In genomic region chr19:8888511-8889385, GRCm38 (mm10) we compare ENCODE assay signal across 8 mouse cellular contexts. TPM values are rescaled to one million over a fixed set of nuclear protein-coding genes. Genes with fewer than 3 reads are reported as not detected.
DNase-seq lines count a peak whose midpoint lies in the region; ATAC-seq and TF ChIP-seq lines count a peak whose summit lies in the region.

1810009A15Rik (plus strand) TSS chr19:8888853.
Gm49416 (plus strand) TSS chr19:8888926.

- TF ChIP-seq POLR2A in testis, adult 2 months (IDR thresholded peaks at IDR 0.05; ENCODE audit: control insufficient read depth, low read depth, low read length): peak; percentile 94

- peak within 1 kb of the TSS; percentile 76 for H3K4me2 ChIP-seq in forebrain, embryonic 11.5 days (ENCODE audit: low read depth, low read length, severe bottlenecking)
- peak within 1 kb of the TSS; percentile 65 for H3K4me2 ChIP-seq in heart, postnatal 0 days (ENCODE audit: low read depth, low read length)
- peak within 1 kb of the TSS; percentile 84 for H3K4me2 ChIP-seq in liver, embryonic 16.5 days (ENCODE audit: low read depth, low read length)
- H3K4me2 ChIP-seq in neural tube, embryonic 13.5 days: peak within 1 kb of the TSS; percentile 80

- TF ChIP-seq CTCF in heart, postnatal 0 days (IDR thresholded peaks at IDR 0.05; ENCODE audit: low read depth): no peak
- no peak for TF ChIP-seq CTCF in testis, adult 2 months (IDR thresholded peaks at IDR 0.05; ENCODE audit: control insufficient read depth, insufficient read depth, insufficient replicate concordance, low read depth, low read length)

- WGBS in forebrain, embryonic 11.5 days: under 1% methylated on average over 58 of the region's 58 CpGs
- under 1% methylated on average over 58 of the region's 58 CpGs for WGBS in heart, postnatal 0 days
- 1% methylated on average over 58 of the region's 58 CpGs for WGBS in liver, embryonic 16.5 days (ENCODE audit: insufficient replicate concordance)
- WGBS in neural tube, embryonic 13.5 days: under 1% methylated on average over 58 of the region's 58 CpGs

- no peaks in the 10 kb centered on the region; the same call in 1 of the 2 replicates for H3K4me1 ChIP-seq in forebrain, embryonic 11.5 days (replicated peaks; ENCODE audit: control insufficient read depth, insufficient read depth, low read length)
- H3K4me1 ChIP-seq in heart, postnatal 0 days (ENCODE audit: control insufficient read depth, insufficient read depth): peaks cover 5% of the 10 kb centered on the region; the same call in 1 of the 2 replicates
- H3K4me1 ChIP-seq in liver, embryonic 16.5 days (ENCODE audit: control insufficient read depth, low read depth, low read length): peaks cover 15% of the 10 kb centered on the region
- H3K4me1 ChIP-seq in neural tube, embryonic 13.5 days (replicated peaks): peaks cover 31% of the 10 kb centered on the region
- peaks cover 9% of the 10 kb centered on the region for H3K4me1 ChIP-seq in testis, adult 2 months (ENCODE audit: control insufficient read depth, insufficient read depth, low read length)

- ATAC-seq in forebrain, embryonic 11.5 days (replicated peaks; ENCODE audit: low FRiP score): peak; percentile 96
- peak; percentile 95 for ATAC-seq in heart, postnatal 0 days (ENCODE audit: insufficient read depth, low read depth)
- ATAC-seq in liver, embryonic 16.5 days (ENCODE audit: low read depth): peak; percentile 93
- peak; percentile 95 for ATAC-seq in neural tube, embryonic 13.5 days (ENCODE audit: low read depth)

- H3K9ac ChIP-seq in forebrain, embryonic 11.5 days (ENCODE audit: low read length): peak within 1 kb of the TSS; percentile 79
- H3K9ac ChIP-seq in heart, postnatal 0 days (replicated peaks; ENCODE audit: low read depth, low read length): peak within 1 kb of the TSS; percentile 65
- H3K9ac ChIP-seq in liver, embryonic 16.5 days (ENCODE audit: low read depth, low read length): peak within 1 kb of the TSS; percentile 88
- H3K9ac ChIP-seq in neural tube, embryonic 13.5 days: peak within 1 kb of the TSS; percentile 85

- peak within 1 kb of the TSS; percentile 67 for H3K27ac ChIP-seq in forebrain, embryonic 11.5 days (ENCODE audit: low read depth, low read length)
- H3K27ac ChIP-seq in heart, postnatal 0 days (ENCODE audit: low read depth): peak within 1 kb of the TSS; percentile 70
- H3K27ac ChIP-seq in liver, embryonic 16.5 days (ENCODE audit: low read length): peak within 1 kb of the TSS; percentile 85
- peak within 1 kb of the TSS; percentile 91 for H3K27ac ChIP-seq in neural tube, embryonic 13.5 days (replicated peaks)
- H3K27ac ChIP-seq in testis, adult 2 months (ENCODE audit: control insufficient read depth, insufficient read depth, low read depth, low read length): peak within 1 kb of the TSS; percentile 90

- peak; percentile 94 for DNase-seq in CD8-positive naive resting alpha-beta T cell, adult 2 months (ENCODE audit: low read depth in 2 of 2, low spot score in 2 of 2)
- peak; percentile 94 for DNase-seq in c-Kit-positive CD71-negative TER-119-negative erythroid progenitor cells, embryonic 14.5 days (ENCODE audit: low read depth)
- peak; percentile 97 for DNase-seq in forebrain, embryonic 11.5 days (ENCODE audit: low spot score)
- peak; percentile 94 for DNase-seq in heart, postnatal 0 days (ENCODE audit: low spot score)
- DNase-seq in kidney, postnatal 4 days: peak; percentile 95 to 98

- H3K9me3 ChIP-seq in forebrain, embryonic 11.5 days (ENCODE audit: control insufficient read depth, low read length): no peaks in the 10 kb centered on the region
- H3K9me3 ChIP-seq in heart, postnatal 0 days (replicated peaks; ENCODE audit: control insufficient read depth, low read length): no peaks in the 10 kb centered on the region
- no peaks in the 10 kb centered on the region for H3K9me3 ChIP-seq in liver, embryonic 16.5 days (replicated peaks; ENCODE audit: control insufficient read depth, low read length)
- H3K9me3 ChIP-seq in neural tube, embryonic 13.5 days: no peaks in the 10 kb centered on the region

- peak within 1 kb of the TSS; percentile 50 for H3K4me3 ChIP-seq in forebrain, embryonic 11.5 days (ENCODE audit: low read depth, low read length)
- H3K4me3 ChIP-seq in heart, postnatal 0 days (ENCODE audit: low read depth, low read length): peak within 1 kb of the TSS; percentile 61
- peak within 1 kb of the TSS; percentile 86 for H3K4me3 ChIP-seq in liver, embryonic 16.5 days (ENCODE audit: low read depth, low read length)
- H3K4me3 ChIP-seq in neural tube, embryonic 13.5 days: peak within 1 kb of the TSS; percentile 60
- peak within 1 kb of the TSS; percentile 98 for H3K4me3 ChIP-seq in testis, adult 2 months (ENCODE audit: control insufficient read depth, low read depth, low read length)

- no peaks in the 10 kb centered on the region; the same call in 1 of the 2 replicates for H3K36me3 ChIP-seq in forebrain, embryonic 11.5 days (ENCODE audit: control insufficient read depth, insufficient read depth, low read length)
- H3K36me3 ChIP-seq in heart, postnatal 0 days (replicated peaks; ENCODE audit: control insufficient read depth, insufficient read depth, low read length): no peaks in the 10 kb centered on the region; the same call in 1 of the 2 replicates
- H3K36me3 ChIP-seq in liver, embryonic 16.5 days (ENCODE audit: control insufficient read depth, insufficient read depth): no peaks in the 10 kb centered on the region
- peaks cover 14% of the 10 kb centered on the region for H3K36me3 ChIP-seq in neural tube, embryonic 13.5 days
- no peaks in the 10 kb centered on the region for H3K36me3 ChIP-seq in testis, adult 2 months (ENCODE audit: control insufficient read depth, insufficient read depth, low read length)

- TF ChIP-seq EP300 in heart, postnatal 0 days (IDR thresholded peaks at IDR 0.05; ENCODE audit: low read depth): no peak

- no peaks in the 10 kb centered on the region for H3K27me3 ChIP-seq in forebrain, embryonic 11.5 days (ENCODE audit: control insufficient read depth, insufficient read depth, low read length)
- H3K27me3 ChIP-seq in heart, postnatal 0 days (ENCODE audit: control insufficient read depth, insufficient read depth, low read length): no peaks in the 10 kb centered on the region
- H3K27me3 ChIP-seq in liver, embryonic 16.5 days (ENCODE audit: control insufficient read depth, insufficient read depth, low read depth, low read length): no peaks in the 10 kb centered on the region
- no peaks in the 10 kb centered on the region for H3K27me3 ChIP-seq in neural tube, embryonic 13.5 days
- H3K27me3 ChIP-seq in testis, adult 2 months (ENCODE audit: control insufficient read depth, insufficient read depth, low read length): no peaks in the 10 kb centered on the region

RNA-seq across cellular contexts. Expression of gene 1810009A15Rik, which starts in this region (rescaled TPM):
- polyA plus RNA-seq in forebrain, embryonic 11.5 days (2014; fragmentation: Nextera tagmentation; extraction: Ambion mirVana): 124 and 131 TPM in 2 replicates
- 28.4 and 31.4 TPM in 2 replicates for total RNA-seq in heart, postnatal 0 days (2014; rRNA removed; ENCODE audit: low replicate concordance)
- polyA plus RNA-seq in heart, postnatal 0 days (2015; fragmentation: Nextera tagmentation; extraction: Ambion mirVana): 37.3 and 40.5 TPM in 2 replicates
- 38.6 and 43.2 TPM in 2 replicates for polyA plus RNA-seq in liver, embryonic 16.5 days (2015; fragmentation: Nextera tagmentation; extraction: Ambion mirVana)
- 55.6 and 58.8 TPM in 2 replicates for polyA plus RNA-seq in neural tube, embryonic 13.5 days (2015; fragmentation: Nextera tagmentation; extraction: Ambion mirVana)
- 48.2 and 48.4 TPM in 2 replicates for polyA plus RNA-seq in testis, adult 2 months (2012; rRNA removed)

RNA-seq across cellular contexts. Expression of gene Gm49416, which starts in this region (rescaled TPM):
- polyA plus RNA-seq in forebrain, embryonic 11.5 days (2014; fragmentation: Nextera tagmentation; extraction: Ambion mirVana): not detected in 2 replicates
- not detected in 2 replicates for total RNA-seq in heart, postnatal 0 days (2014; rRNA removed; ENCODE audit: low replicate concordance)
- polyA plus RNA-seq in heart, postnatal 0 days (2015; fragmentation: Nextera tagmentation; extraction: Ambion mirVana): not detected in 2 replicates
- not detected in 2 replicates for polyA plus RNA-seq in liver, embryonic 16.5 days (2015; fragmentation: Nextera tagmentation; extraction: Ambion mirVana)
- 0.27 TPM in 1 of 2 replicates, not detected in the other for polyA plus RNA-seq in neural tube, embryonic 13.5 days (2015; fragmentation: Nextera tagmentation; extraction: Ambion mirVana)
- polyA plus RNA-seq in testis, adult 2 months (2012; rRNA removed): 1.1 TPM in 1 of 2 replicates, not detected in the other

Comparison
In these comparisons a context has a peak if more than half of its experiments do, and no peak if none do; other contexts are left out.
1. Peak in every context shown above with its lines: DNase-seq, ATAC-seq, H3K4me3 ChIP-seq and H3K27ac ChIP-seq.